ENCODE assay signal across 30 mouse cellular contexts in genomic region chr14:54815737-54816136, GRCm38 (mm10). TPM values are rescaled to one million over a fixed set of nuclear protein-coding genes. Genes with fewer than 3 reads are reported as not detected.
"Had no signal": no experiment of that assay in that cellular context is flagged by ENCODE, and none has a peak within 500 bp of the region (broad histone marks: within the 10 kb centered on the region; RNA-seq: fewer than 3 reads in every experiment).

No protein-coding gene starts in this region.

- H3K4me1 ChIP-seq: liver, embryonic 15.5 days had no signal

- H3K4me3 ChIP-seq: layer of hippocampus, adult 2 months; left cerebral cortex, adult 2 months; liver, embryonic 15.5 days had no signal

- ATAC-seq: intestine, embryonic 16.5 days had no signal

- H3K9me3 ChIP-seq: liver, embryonic 15.5 days had no signal

- H3K27me3 ChIP-seq: liver, embryonic 15.5 days had no signal

- H3K27ac ChIP-seq: layer of hippocampus, adult 2 months; left cerebral cortex, adult 2 months; liver, embryonic 15.5 days had no signal

- DNase-seq: kidney, adult 18-20 months; kidney, adult 9 months; kidney, postnatal 14 days; layer of hippocampus, adult 9-11 months; lung, adult 2 months; lung, postnatal 14 days; lung, postnatal 4 days; midbrain, embryonic 14.5 days; thymus, adult 2 months; thymus, postnatal 14 days; thymus, postnatal 4 days had no signal

- H3K36me3 ChIP-seq: liver, embryonic 15.5 days had no signal

- H3K4me2 ChIP-seq: liver, embryonic 15.5 days; midbrain, embryonic 11.5 days had no signal

- H3K9ac ChIP-seq: liver, embryonic 15.5 days had no signal

RNA-seq across cellular contexts. Expression of gene Rnf212b, which starts 1.8 kb away (rescaled TPM):
- total RNA-seq: layer of hippocampus, adult 2 months; layer of hippocampus, postnatal 25 days; left cerebral cortex, adult 2 months; left cerebral cortex, postnatal 10 days; left cerebral cortex, postnatal 36 days; megakaryocyte, adult 5-6 weeks; midbrain, postnatal 0 days had no signal
- polyA plus RNA-seq: intestine, embryonic 16.5 days; large intestine, adult 2 months; limb, embryonic 11.5 days; limb, embryonic 14.5 days; liver, embryonic 15.5 days; lung, adult 2 months; lung, embryonic 16.5 days; midbrain, embryonic 11.5 days; midbrain, embryonic 14.5 days; midbrain, postnatal 0 days; neural tube, embryonic 11.5 days; neural tube, embryonic 14.5 days; small intestine, adult 2 months; spleen, adult 2 months; stomach, embryonic 16.5 days had no signal
